Mouse (Mus musculus) adrenal gland, postnatal 4 days (tissue): ENCODE results near the gene Pik3r1. TPM values are rescaled to one million over a fixed set of nuclear protein-coding genes. Genes with fewer than 3 reads are reported as not detected.
A peak's percentile ranks its signal among the peaks of the same experiment; 100 is the strongest.

Experiments used
- DNase-seq, 2 experiments: peaks; one replicate each; pipeline ENCODE4 v3.0.0; 2021 to 2022; ENCODE audit warnings: low spot score in 2 of 2, mixed read lengths in 2 of 2
- total RNA-seq, 2 experiments: library from RNA; stranded (reverse); gene quantifications; 2 replicates each; pipeline ENCODE4 v1.2.3; 2021

Pik3r1 gene
- total RNA-seq, 2 experiments from 2014 or later = 122 to 130 TPM

GRCm38 (mm10) chr13:101767013-101767808, 806 bp downstream of the Pik3r1 start:
- DNase-seq = peak; percentile 15 to 31

- DNase-seq = no peak
Observed at GRCm38 (mm10) chr13:101766605-101767012, 1.4 kb downstream of the Pik3r1 start.

DNA sequence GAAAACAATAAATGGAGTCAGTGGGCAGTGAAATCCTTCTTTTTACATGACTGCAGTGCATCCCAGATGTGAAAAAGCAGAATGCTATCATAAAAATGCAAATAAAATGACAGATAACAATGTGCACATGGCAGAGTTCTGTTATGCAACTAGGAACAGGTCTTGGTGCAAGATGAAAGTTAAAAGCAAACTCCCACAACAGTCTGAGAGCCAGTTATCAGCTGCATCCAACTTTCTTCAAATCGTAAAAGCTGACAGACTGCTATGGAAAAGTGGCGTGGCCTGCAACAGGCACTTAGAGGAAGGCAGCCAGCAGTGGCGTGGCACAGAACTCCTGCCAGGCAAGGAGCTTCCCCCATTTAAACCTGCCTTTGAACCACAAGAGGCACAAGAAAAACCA, 2.0 kb downstream of the Pik3r1 start:
- DNase-seq = no peak

DNA sequence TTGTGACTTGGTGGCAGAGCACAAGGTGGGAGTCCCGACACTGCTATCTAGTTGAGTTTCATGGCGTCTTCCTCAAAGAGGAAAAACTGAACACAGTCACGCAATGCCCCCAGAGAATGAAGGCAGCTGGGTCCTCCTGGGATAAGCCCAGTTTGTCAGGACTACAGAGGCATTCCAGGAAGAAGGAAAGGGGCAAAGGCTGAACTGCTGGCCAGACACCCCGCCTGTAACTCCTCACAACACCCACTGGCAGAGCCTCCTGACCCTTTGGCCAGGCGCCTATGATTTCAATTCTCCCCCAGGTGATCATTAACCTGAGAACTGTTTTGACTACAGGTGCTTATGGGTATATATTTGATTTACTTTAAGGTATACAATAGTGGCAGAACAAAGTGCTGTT, 3.9 kb downstream of the Pik3r1 start:
- DNase-seq = no peak

DNA sequence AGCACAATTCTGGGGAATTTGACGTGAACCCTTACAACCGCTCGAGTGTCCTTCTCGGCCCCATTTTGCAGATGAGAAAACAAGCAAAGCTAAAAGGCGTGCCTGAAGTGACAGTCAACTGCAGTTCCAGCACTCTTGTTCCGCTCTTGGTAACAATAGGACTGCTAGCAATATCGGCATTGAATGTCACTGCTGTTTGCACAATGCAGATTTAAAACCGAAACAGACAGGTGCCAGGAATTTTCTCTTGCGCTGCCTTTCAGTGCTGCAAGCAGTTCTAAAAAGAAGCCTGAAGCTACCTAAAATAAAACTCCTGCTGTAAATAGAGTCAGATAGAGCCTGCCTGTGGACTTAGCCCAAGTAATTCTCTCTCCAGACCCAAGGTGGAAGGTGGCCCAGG, 4.3 kb downstream of the Pik3r1 start:
- DNase-seq = no peak

DNA sequence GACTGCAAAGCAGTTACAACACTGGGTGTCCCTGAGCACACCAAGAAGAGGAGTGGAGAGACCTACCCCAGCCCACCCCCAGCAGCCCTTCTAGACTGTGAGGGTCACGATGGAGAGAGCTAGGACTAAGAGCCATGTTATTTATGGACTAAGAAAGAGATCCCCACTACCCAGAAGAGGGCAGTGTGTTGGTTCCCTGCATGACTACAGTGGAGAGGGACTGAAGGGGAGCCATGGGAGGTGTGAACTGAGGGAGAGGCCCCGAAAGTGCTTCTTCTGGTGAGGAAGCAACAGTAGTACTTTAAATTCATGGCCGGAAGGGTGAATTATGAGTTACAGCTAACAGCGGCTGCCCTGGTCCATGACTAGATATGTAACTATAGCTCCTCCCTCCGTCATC, 4.9 kb downstream of the Pik3r1 start:
- DNase-seq = no peak

DNA sequence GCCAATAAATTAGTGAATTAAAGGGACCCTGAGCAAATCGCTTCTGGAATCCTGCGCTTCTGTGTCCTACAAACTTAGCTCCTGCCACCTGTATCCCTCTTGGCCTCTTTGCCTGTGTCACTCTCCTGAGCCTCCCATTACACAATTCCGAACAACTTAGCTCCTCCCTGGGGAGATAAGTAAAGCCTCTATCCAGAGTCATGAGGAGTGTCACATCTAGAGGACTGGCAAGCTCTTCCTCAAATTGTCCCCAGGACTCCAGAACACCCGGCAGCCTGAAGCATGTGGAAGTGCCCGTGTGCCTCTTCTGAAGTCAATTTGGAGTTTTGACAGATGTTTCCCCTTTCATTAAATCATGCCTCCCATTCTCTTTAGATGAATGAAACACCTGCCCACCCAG, 6.4 kb downstream of the Pik3r1 start:
- no peak for DNase-seq

GRCm38 (mm10) chr13:101760953-101761352, 7.1 kb downstream of the Pik3r1 start:
- DNase-seq = no peak

GRCm38 (mm10) chr13:101760001-101760687, 7.9 kb downstream of the Pik3r1 start:
- no peak for DNase-seq

DNA sequence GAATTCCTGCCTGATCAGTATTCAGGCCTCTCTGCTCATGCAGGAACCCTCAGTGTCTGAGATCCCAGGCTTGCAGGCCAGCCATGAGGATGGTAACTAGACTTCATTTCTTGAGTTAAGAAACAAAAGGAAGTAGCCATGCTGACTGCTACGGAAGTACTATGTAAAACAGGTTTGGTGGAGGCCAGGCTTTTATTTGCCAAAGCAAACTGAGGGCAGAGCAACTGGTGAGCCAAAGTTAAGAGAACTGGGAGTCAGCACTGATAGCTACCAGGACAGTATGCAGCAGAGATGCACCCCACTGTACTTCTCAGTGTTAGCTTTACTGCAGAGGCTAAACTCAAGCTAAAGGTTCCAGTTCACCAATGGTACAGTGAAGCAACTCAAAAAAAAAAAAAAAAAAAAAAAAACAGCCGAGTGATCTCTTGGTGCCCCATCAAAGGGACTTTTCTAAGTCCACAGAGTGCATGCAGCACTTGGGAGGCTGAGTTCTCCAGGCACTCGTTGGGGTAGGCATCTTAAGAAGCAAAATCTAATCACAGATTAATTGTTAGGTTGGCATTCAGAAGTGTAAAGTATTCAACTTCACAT, 8.6 kb downstream of the Pik3r1 start:
- no peak for DNase-seq

GRCm38 (mm10) chr13:101757801-101758422, 10.1 kb downstream of the Pik3r1 start:
- no peak for DNase-seq

GRCm38 (mm10) chr13:101755228-101755627, 12.8 kb downstream of the Pik3r1 start:
- no peak for DNase-seq

DNA sequence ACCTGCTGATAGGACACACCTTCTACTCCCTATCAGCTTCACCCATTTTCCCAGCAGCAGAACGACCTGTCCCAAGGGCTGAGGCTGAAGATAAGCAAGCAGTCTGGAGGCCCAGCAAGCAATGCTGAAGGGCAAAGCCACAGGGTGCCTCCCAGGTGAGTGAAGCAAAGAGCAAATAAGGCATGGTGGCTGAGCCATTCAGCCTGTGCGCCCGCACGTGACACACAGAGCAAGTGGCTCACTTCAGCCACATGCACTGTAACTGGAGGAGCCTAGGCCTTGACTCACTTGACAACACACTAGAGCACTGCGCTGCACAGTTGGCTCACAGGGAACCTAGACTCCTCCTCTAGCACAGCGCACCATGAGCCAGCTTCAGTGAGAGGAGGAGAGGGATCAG, 14.4 kb downstream of the Pik3r1 start:
- no peak for DNase-seq

- DNase-seq = no peak
Observed at GRCm38 (mm10) chr13:101751816-101752215, 16.2 kb downstream of the Pik3r1 start.

DNA sequence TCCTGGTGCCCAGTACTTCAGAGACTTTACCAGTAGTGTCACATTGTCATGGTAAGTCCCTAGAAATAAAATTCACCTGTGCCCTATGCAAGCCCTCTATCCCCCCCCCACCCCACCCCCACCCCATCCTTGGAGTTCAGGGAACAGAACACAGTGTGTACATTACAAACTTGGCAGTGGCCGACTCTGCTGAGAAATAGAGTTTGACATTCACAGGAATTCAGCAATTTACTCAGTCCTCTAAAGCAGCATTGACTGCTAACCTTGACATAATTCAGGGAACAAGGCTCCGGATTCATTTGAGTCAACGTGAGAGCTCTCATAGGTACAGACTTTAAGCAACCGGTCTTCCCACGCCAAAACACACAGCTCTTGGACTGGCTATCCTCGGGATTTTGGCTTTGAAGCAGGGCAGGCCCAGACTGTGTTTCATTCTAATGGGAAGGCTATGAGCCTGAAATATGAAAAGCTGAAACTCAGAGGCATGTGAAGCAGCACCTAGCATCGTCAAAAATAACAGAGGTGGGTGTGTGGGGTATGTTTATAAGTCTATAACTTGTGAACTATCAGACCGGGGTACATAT, 21.9 kb downstream of the Pik3r1 start:
- no peak for DNase-seq

GRCm38 (mm10) chr13:101744943-101745342, 23.1 kb downstream of the Pik3r1 start:
- no peak for DNase-seq

GRCm38 (mm10) chr13:101744053-101744452, 24.0 kb downstream of the Pik3r1 start:
- no peak for DNase-seq

DNA sequence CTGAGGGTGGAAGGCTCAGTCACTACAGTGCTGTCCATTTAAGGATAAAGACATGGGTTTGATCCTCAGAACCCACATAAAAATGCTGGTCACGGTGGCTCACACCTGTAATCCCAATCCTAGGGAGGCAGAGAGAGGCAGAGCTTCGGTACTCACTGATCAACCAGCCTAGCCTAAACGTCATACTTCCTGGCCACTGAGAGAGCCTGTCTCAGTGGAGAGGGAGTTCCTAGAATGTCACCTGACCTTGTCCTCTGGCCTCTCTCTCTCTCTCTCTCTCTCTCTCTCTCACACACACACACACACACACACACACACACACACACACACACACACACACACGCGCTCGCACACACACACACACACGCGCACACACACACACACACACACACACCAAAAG, 24.8 kb downstream of the Pik3r1 start:
- no peak for DNase-seq

DNA sequence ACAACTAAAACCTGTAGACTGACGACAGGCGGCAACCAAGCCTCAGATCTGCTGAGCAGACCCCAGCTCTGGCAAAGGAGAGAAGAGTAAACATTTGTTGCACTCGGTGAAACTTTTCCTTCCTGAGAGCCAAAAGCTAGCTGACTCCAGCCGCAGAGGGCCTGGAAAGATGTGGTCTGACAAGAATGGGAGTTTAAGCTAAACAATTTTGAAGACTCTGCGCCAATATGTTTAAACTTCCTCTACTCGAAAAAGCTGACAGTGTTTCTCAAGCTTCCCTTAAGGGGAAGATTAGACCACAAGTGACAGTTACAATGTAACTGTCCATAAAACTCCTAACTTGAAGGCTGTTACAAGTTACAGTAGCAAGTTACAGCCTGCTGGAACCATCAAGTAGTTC, 25.4 kb downstream of the Pik3r1 start:
- no peak for DNase-seq

- DNase-seq = no peak
Observed at GRCm38 (mm10) chr13:101741530-101742309, 26.3 kb downstream of the Pik3r1 start.
